8 mouse cellular contexts compared by ENCODE assay signal in genomic region chr3:51416073-51416363, GRCm38 (mm10). TPM values are rescaled to one million over a fixed set of nuclear protein-coding genes. Genes with fewer than 3 reads are reported as not detected.
DNase-seq lines count a peak whose midpoint lies in the region; ATAC-seq and TF ChIP-seq lines count a peak whose summit lies in the region.

No protein-coding gene starts in this region.

- H3K4me1 ChIP-seq in heart, embryonic 10.5 days = peaks cover 15% of the 10 kb centered on the region
- no peaks in the 10 kb centered on the region for H3K4me1 ChIP-seq in ES-Bruce4 (ENCODE audit: control insufficient read depth, insufficient read depth, low read length)
- peaks cover 62% of the 10 kb centered on the region for H3K4me1 ChIP-seq in megakaryocyte, embryonic 14.5 days

- intact Hi-C loops in heart, postnatal 14 days (cut with DNase I) = no loop called here

- no peak for TF ChIP-seq POLR2A in ES-Bruce4 (IDR thresholded peaks at IDR 0.05; ENCODE audit: insufficient read depth, low read length)

- DNase-seq in heart, embryonic 10.5 days (ENCODE audit: low spot score) = no peak
- no peak for DNase-seq in heart, postnatal 14 days
- no peak for DNase-seq in right cerebral cortex, postnatal 36 days (ENCODE audit: low spot score in 2 of 2)
- DNase-seq in gastrocnemius, adult 18-20 months (ENCODE audit: low spot score) = no peak
- DNase-seq in yolk sac, embryonic 10.5 days (ENCODE audit: low spot score) = no peak

- no peaks in the 10 kb centered on the region for H3K9me3 ChIP-seq in heart, embryonic 10.5 days
- H3K9me3 ChIP-seq in ES-Bruce4 (replicated peaks; ENCODE audit: control insufficient read depth, insufficient read depth, low read length, poor library complexity, severe bottlenecking) = no peaks in the 10 kb centered on the region
- no peaks in the 10 kb centered on the region for H3K9me3 ChIP-seq in megakaryocyte, embryonic 14.5 days

- 0 out of 2 replicates have a peak, but pooled peaks cover 2% of the 10 kb centered on the region for H3K36me3 ChIP-seq in heart, embryonic 10.5 days
- H3K36me3 ChIP-seq in ES-Bruce4 (ENCODE audit: control insufficient read depth, insufficient read depth, low read length, poor library complexity, severe bottlenecking) = peaks cover 11% of the 10 kb centered on the region
- peaks cover 2% of the 10 kb centered on the region for H3K36me3 ChIP-seq in megakaryocyte, embryonic 14.5 days (replicated peaks; ENCODE audit: low read length)

- peak; percentile 51; a peak in 2 of 4 replicates for ATAC-seq in hematopoietic stem cell, adult 5-6 weeks (replicated peaks in 1 of 2; ENCODE audit: insufficient read depth in 1 of 2, low FRiP score in 2 of 2, low TSS enrichment in 1 of 2, low read depth in 1 of 2, poor library complexity in 2 of 2, severe bottlenecking in 2 of 2)

- peak overlapping the region; percentile 100 for H3K4me3 ChIP-seq in heart, embryonic 10.5 days
- H3K4me3 ChIP-seq in ES-Bruce4 (ENCODE audit: low read depth, low read length) = peak overlapping the region; percentile 98
- peak overlapping the region; percentile 92 for H3K4me3 ChIP-seq in megakaryocyte, embryonic 14.5 days (replicated peaks)

- H3K27me3 ChIP-seq in heart, embryonic 10.5 days (ENCODE audit: insufficient read depth, poor library complexity, severe bottlenecking) = no peaks in the 10 kb centered on the region
- no peaks in the 10 kb centered on the region for H3K27me3 ChIP-seq in ES-Bruce4 (ENCODE audit: control insufficient read depth, insufficient read depth, low read length, poor library complexity, severe bottlenecking)
- H3K27me3 ChIP-seq in megakaryocyte, embryonic 14.5 days (replicated peaks) = no peaks in the 10 kb centered on the region

- TF ChIP-seq EP300 in ES-Bruce4 (IDR thresholded peaks at IDR 0.05; ENCODE audit: insufficient read depth, low read depth, low read length) = no peak

- WGBS in heart, embryonic 10.5 days = under 1% methylated on average over 28 of the region's 30 CpGs

- no peak for TF ChIP-seq CTCF in ES-Bruce4 (IDR thresholded peaks at IDR 0.05; ENCODE audit: low read depth, low read length)

- H3K9ac ChIP-seq in ES-Bruce4 (ENCODE audit: low read depth, poor library complexity, severe bottlenecking) = peak overlapping the region; percentile 98

- H3K27ac ChIP-seq in heart, embryonic 10.5 days = peak overlapping the region; percentile 97
- peak overlapping the region; percentile 75 for H3K27ac ChIP-seq in ES-Bruce4 (ENCODE audit: insufficient read depth, low read length)

RNA-seq across cellular contexts. Expression of gene Naa15, which starts 1.1 kb away (rescaled TPM):
- polyA plus RNA-seq in heart, embryonic 10.5 days (2016; fragmentation: Nextera tagmentation; extraction: Ambion mirVana) = 52.2 and 58.3 TPM in 2 replicates
- total RNA-seq in heart, postnatal 14 days (2021) = 10 to 100 TPM; 44.8 to 45.0 TPM
- polyA plus RNA-seq in ES-Bruce4 (2011; ENCODE audit: insufficient read depth, insufficient read length, low read depth, missing spikeins) = 173 and 197 TPM in 2 replicates
- total RNA-seq in hematopoietic stem cell, adult 5-6 weeks (2017) = 76.8 and 131 TPM in 2 replicates
- 1.7 and 10.5 TPM in 2 replicates for polyA plus RNA-seq in megakaryocyte, embryonic 14.5 days (2012; ENCODE audit: insufficient read depth, low replicate concordance)
- 10 to 100 TPM; 40.4 to 47.5 TPM for total RNA-seq in gastrocnemius, adult 18-20 months (2021)

RNA-seq across cellular contexts. Expression of gene Ndufc1, which starts 7.2 kb away (rescaled TPM):
- 874 and 1,125 TPM in 2 replicates for polyA plus RNA-seq in heart, embryonic 10.5 days (2016; fragmentation: Nextera tagmentation; extraction: Ambion mirVana)
- total RNA-seq in heart, postnatal 14 days (2021) = 1,000 to 10,000 TPM; 1,427 to 1,430 TPM
- polyA plus RNA-seq in ES-Bruce4 (2011; ENCODE audit: insufficient read depth, insufficient read length, low read depth, missing spikeins) = 194 and 196 TPM in 2 replicates
- total RNA-seq in hematopoietic stem cell, adult 5-6 weeks (2017) = 41.9 and 90.6 TPM in 2 replicates
- 15.6 and 41.0 TPM in 2 replicates for polyA plus RNA-seq in megakaryocyte, embryonic 14.5 days (2012; ENCODE audit: insufficient read depth, low replicate concordance)
- 1,000 to 10,000 TPM in 1 of 2 experiments, 100 to 1,000 TPM in 1; 945 to 1,002 TPM for total RNA-seq in gastrocnemius, adult 18-20 months (2021)

RNA-seq across cellular contexts. Expression of gene Mgarp, which starts 19.5 kb away (rescaled TPM):
- 20.6 and 21.1 TPM in 2 replicates for polyA plus RNA-seq in heart, embryonic 10.5 days (2016; fragmentation: Nextera tagmentation; extraction: Ambion mirVana)
- total RNA-seq in heart, postnatal 14 days (2021) = under 1 TPM; 0.33 to 0.34 TPM
- polyA plus RNA-seq in ES-Bruce4 (2011; ENCODE audit: insufficient read depth, insufficient read length, low read depth, missing spikeins) = 8.3 and 9.8 TPM in 2 replicates
- total RNA-seq in hematopoietic stem cell, adult 5-6 weeks (2017) = not detected in 2 replicates
- 6.5 TPM in 1 of 2 replicates, not detected in the other for polyA plus RNA-seq in megakaryocyte, embryonic 14.5 days (2012; ENCODE audit: insufficient read depth, low replicate concordance)
- total RNA-seq in gastrocnemius, adult 18-20 months (2021) = under 1 TPM in 1 of 2 experiments, not detected in 1; 0.25 TPM

Comparison
In these comparisons a context has a peak if more than half of its experiments do, and no peak if none do; other contexts are left out.
1. RNA of gene Ndufc1, which starts 7.2 kb away (total RNA-seq): 1,427 to 1,430 TPM in heart, postnatal 14 days and 945 to 1,002 TPM in gastrocnemius, adult 18-20 months; 41.9 to 90.6 TPM in hematopoietic stem cell, adult 5-6 weeks; every median in the first group is over 10 times any median in the second.
2. Peak in every context shown above with its lines, with median percentiles within 50 percentile points of each other: H3K4me3 ChIP-seq.